Comparison of ENCODE assay signal across 7 mouse cellular contexts in genomic region chr12:35884892-35885558, GRCm38 (mm10). TPM values are rescaled to one million over a fixed set of nuclear protein-coding genes. Genes with fewer than 3 reads are reported as not detected.
DNase-seq lines count a peak whose midpoint lies in the region; ATAC-seq and TF ChIP-seq lines count a peak whose summit lies in the region.

No protein-coding gene starts in this region.

- 0 out of 2 replicates have a peak overlapping the region, but pooled peaks have one; percentile 6 for H3K4me2 ChIP-seq in liver, embryonic 12.5 days
- H3K4me2 ChIP-seq in liver, embryonic 11.5 days = no peak overlapping the region; the same call in 1 of the 2 replicates
- peak overlapping the region; percentile 21; the same call in 1 of the 2 replicates for H3K4me2 ChIP-seq in lung, embryonic 14.5 days
- no peak overlapping the region for H3K4me2 ChIP-seq in neural tube, embryonic 15.5 days

- 21% methylated on average over 9 of the region's 9 CpGs for WGBS in liver, embryonic 12.5 days (ENCODE audit: insufficient replicate concordance)
- 28% methylated on average over 9 of the region's 9 CpGs for WGBS in liver, embryonic 11.5 days
- WGBS in lung, embryonic 14.5 days = 45% methylated on average over 9 of the region's 9 CpGs
- 58% methylated on average over 9 of the region's 9 CpGs for WGBS in neural tube, embryonic 15.5 days

- intact Hi-C loops in heart, postnatal 10 days (cut with DNase I) = loop anchor here (5.0 kb wide), 1 partner anchor 348 kb away; the partner anchor contains the start of gene Ahr

- H3K9ac ChIP-seq in liver, embryonic 12.5 days = no peak overlapping the region
- H3K9ac ChIP-seq in liver, embryonic 11.5 days (ENCODE audit: low read depth, low read length) = no peak overlapping the region
- H3K9ac ChIP-seq in lung, embryonic 14.5 days = no peak overlapping the region
- no peak overlapping the region for H3K9ac ChIP-seq in neural tube, embryonic 15.5 days (replicated peaks)

- H3K36me3 ChIP-seq in liver, embryonic 12.5 days = no peaks in the 10 kb centered on the region
- no peaks in the 10 kb centered on the region for H3K36me3 ChIP-seq in liver, embryonic 11.5 days (ENCODE audit: control insufficient read depth, insufficient read depth, low read length)
- H3K36me3 ChIP-seq in lung, embryonic 14.5 days (ENCODE audit: insufficient read depth) = no peaks in the 10 kb centered on the region
- H3K36me3 ChIP-seq in neural tube, embryonic 15.5 days = no peaks in the 10 kb centered on the region

- no peak overlapping the region for H3K27ac ChIP-seq in liver, embryonic 12.5 days
- no peak overlapping the region for H3K27ac ChIP-seq in liver, embryonic 11.5 days (ENCODE audit: low read depth, low read length)
- no peak overlapping the region for H3K27ac ChIP-seq in lung, embryonic 14.5 days (ENCODE audit: low read depth)
- H3K27ac ChIP-seq in neural tube, embryonic 15.5 days (replicated peaks) = no peak overlapping the region

- ATAC-seq in liver, embryonic 12.5 days = no peak
- no peak for ATAC-seq in liver, embryonic 11.5 days (replicated peaks; ENCODE audit: low FRiP score)
- no peak for ATAC-seq in lung, embryonic 14.5 days (ENCODE audit: insufficient read depth)
- ATAC-seq in neural tube, embryonic 15.5 days (ENCODE audit: low FRiP score) = no peak

- H3K4me3 ChIP-seq in liver, embryonic 12.5 days = no peak overlapping the region
- no peak overlapping the region for H3K4me3 ChIP-seq in liver, embryonic 11.5 days (ENCODE audit: low read depth, low read length)
- no peak overlapping the region for H3K4me3 ChIP-seq in lung, embryonic 14.5 days (ENCODE audit: low read depth, low read length)
- H3K4me3 ChIP-seq in neural tube, embryonic 15.5 days (replicated peaks) = no peak overlapping the region

- H3K9me3 ChIP-seq in liver, embryonic 12.5 days (replicated peaks) = no peaks in the 10 kb centered on the region
- H3K9me3 ChIP-seq in liver, embryonic 11.5 days (ENCODE audit: control insufficient read depth, low read length) = no peaks in the 10 kb centered on the region
- no peaks in the 10 kb centered on the region for H3K9me3 ChIP-seq in lung, embryonic 14.5 days (ENCODE audit: low read depth, low read length)
- no peaks in the 10 kb centered on the region for H3K9me3 ChIP-seq in neural tube, embryonic 15.5 days (replicated peaks)

- TF ChIP-seq CTCF in lung, embryonic 14.5 days (IDR thresholded peaks at IDR 0.05; ENCODE audit: low read depth) = peak; percentile 57

- DNase-seq in liver, embryonic 11.5 days (ENCODE audit: low spot score) = no peak
- peak; percentile 37 for DNase-seq in R1 (ENCODE audit: low read depth, low spot score)
- peak; percentile 32 to 41 for DNase-seq in heart, postnatal 10 days
- peak; percentile 55 for DNase-seq in lung, embryonic 14.5 days
- DNase-seq in ovary, postnatal 14 days (ENCODE audit: low spot score) = no peak

- no peaks in the 10 kb centered on the region for H3K27me3 ChIP-seq in liver, embryonic 12.5 days (replicated peaks)
- no peaks in the 10 kb centered on the region for H3K27me3 ChIP-seq in liver, embryonic 11.5 days (replicated peaks; ENCODE audit: control insufficient read depth, insufficient read depth, low read length)
- H3K27me3 ChIP-seq in lung, embryonic 14.5 days (ENCODE audit: insufficient read depth, low read length) = no peaks in the 10 kb centered on the region
- no peaks in the 10 kb centered on the region for H3K27me3 ChIP-seq in neural tube, embryonic 15.5 days (replicated peaks)

- H3K4me1 ChIP-seq in liver, embryonic 12.5 days = no peaks in the 10 kb centered on the region
- no peaks in the 10 kb centered on the region for H3K4me1 ChIP-seq in liver, embryonic 11.5 days (replicated peaks; ENCODE audit: control insufficient read depth, insufficient read depth, low read length)
- no peaks in the 10 kb centered on the region for H3K4me1 ChIP-seq in lung, embryonic 14.5 days (ENCODE audit: insufficient read depth)
- H3K4me1 ChIP-seq in neural tube, embryonic 15.5 days = no peaks in the 10 kb centered on the region

RNA-seq across cellular contexts. Expression of gene Agr3, which starts 40.4 kb away (rescaled TPM):
- not detected in 2 replicates for polyA plus RNA-seq in liver, embryonic 12.5 days (2016; fragmentation: Nextera tagmentation; extraction: Ambion mirVana)
- polyA plus RNA-seq in liver, embryonic 11.5 days (2014; fragmentation: Nextera tagmentation; extraction: Ambion mirVana) = not detected in 2 replicates
- total RNA-seq in heart, postnatal 10 days (2021) = not detected
- not detected in 2 replicates for polyA plus RNA-seq in lung, embryonic 14.5 days (2014; fragmentation: Nextera tagmentation; extraction: Ambion mirVana)
- 0.32 and 0.38 TPM in 2 replicates for polyA plus RNA-seq in neural tube, embryonic 15.5 days (2015; fragmentation: Nextera tagmentation; extraction: Ambion mirVana)

Comparison
In these comparisons a context has a peak if more than half of its experiments do, and no peak if none do; other contexts are left out.
1. H3K4me2 ChIP-seq: peak in liver, embryonic 12.5 days (single experiment) and lung, embryonic 14.5 days (single experiment); none in liver, embryonic 11.5 days (single experiment) and neural tube, embryonic 15.5 days (single experiment).
2. DNase-seq: peak in R1 (single experiment), heart, postnatal 10 days (2 of 2) and lung, embryonic 14.5 days (single experiment); none in liver, embryonic 11.5 days (single experiment) and ovary, postnatal 14 days (single experiment).